Mouse (Mus musculus): ENCODE measurements at regions not wholly inside any gene's neighbourhood (a gene's known extent, or its start where the extent isn't known, plus 50 kb on each side); places are given as distances from the start of the nearest gene placed in this dataset.

- DNase-seq (ENCODE audit: low spot score), result no peak
These were observed 166.9 kb downstream of the 3100002H09Rik start for GRCm38 (mm10) chr4:124443613-124444108.

GRCm38 (mm10) chr4:124443130-124443503, 167.5 kb downstream of the 3100002H09Rik start:
- DNase-seq (ENCODE audit: low spot score), result no peak

- no peak for DNase-seq (ENCODE audit: low spot score)
These were observed 168.0 kb downstream of the 3100002H09Rik start for GRCm38 (mm10) chr4:124442491-124443129.

- no peak for DNase-seq (ENCODE audit: low spot score)
These were observed 168.7 kb downstream of the 3100002H09Rik start for GRCm38 (mm10) chr4:124441737-124442487.

- no peak for DNase-seq (ENCODE audit: low spot score)
These were observed 175.6 kb downstream of the 3100002H09Rik start for GRCm38 (mm10) chr4:124435040-124435434.

- no peak for DNase-seq (ENCODE audit: low spot score)
These were observed 176.3 kb downstream of the 3100002H09Rik start for GRCm38 (mm10) chr4:124434059-124435039.

GRCm38 (mm10) chr4:124433506-124433905, 177.1 kb downstream of the 3100002H09Rik start:
- DNase-seq (ENCODE audit: low spot score), result no peak

- no peak for DNase-seq (ENCODE audit: low spot score)
These were observed 179.4 kb downstream of the 3100002H09Rik start for GRCm38 (mm10) chr4:124431193-124431592.

GRCm38 (mm10) chr4:124428844-124429243, 181.8 kb downstream of the 3100002H09Rik start:
- no peak for DNase-seq (ENCODE audit: low spot score)

- no peak for DNase-seq (ENCODE audit: low spot score)
These were observed 188.2 kb downstream of the 3100002H09Rik start for GRCm38 (mm10) chr4:124422406-124422805.

- DNase-seq (ENCODE audit: low spot score), result no peak
These were observed 192.2 kb downstream of the 3100002H09Rik start for GRCm38 (mm10) chr4:124418431-124418830.

GRCm38 (mm10) chr4:124417176-124417575, 193.4 kb downstream of the 3100002H09Rik start:
- DNase-seq (ENCODE audit: low spot score), result no peak

- DNase-seq (ENCODE audit: low spot score), result no peak
These were observed 194.3 kb downstream of the 3100002H09Rik start for GRCm38 (mm10) chr4:124416266-124416665.

GRCm38 (mm10) chr4:124414386-124414785, 196.2 kb downstream of the 3100002H09Rik start:
- no peak for DNase-seq (ENCODE audit: low spot score)

- no peak for DNase-seq (ENCODE audit: low spot score)
These were observed 201.3 kb downstream of the 3100002H09Rik start for GRCm38 (mm10) chr4:124409279-124409678.

- DNase-seq (ENCODE audit: low spot score), result no peak
These were observed 208.5 kb downstream of the 3100002H09Rik start for GRCm38 (mm10) chr4:124402075-124402474.

GRCm38 (mm10) chr4:124400741-124401140, 209.9 kb downstream of the 3100002H09Rik start:
- DNase-seq (ENCODE audit: low spot score), result no peak

GRCm38 (mm10) chr4:124400136-124400675, 210.4 kb downstream of the 3100002H09Rik start:
- no peak for DNase-seq (ENCODE audit: low spot score)

GRCm38 (mm10) chr4:124398354-124398753, 212.2 kb downstream of the 3100002H09Rik start:
- no peak for DNase-seq (ENCODE audit: low spot score)

- DNase-seq (ENCODE audit: low spot score), result no peak
These were observed 213.9 kb downstream of the 3100002H09Rik start for GRCm38 (mm10) chr4:124396566-124397283.

GRCm38 (mm10) chr4:124395966-124396395, 214.6 kb downstream of the 3100002H09Rik start:
- DNase-seq (ENCODE audit: low spot score), result no peak
